Mouse (Mus musculus): Measurements from ENCODE around the gene Otop1. TPM values are rescaled to one million over a fixed set of nuclear protein-coding genes. Genes with fewer than 3 reads are reported as not detected.

Gene Otop1
- polyA plus RNA-seq, 2 experiments, result not detected

DNA sequence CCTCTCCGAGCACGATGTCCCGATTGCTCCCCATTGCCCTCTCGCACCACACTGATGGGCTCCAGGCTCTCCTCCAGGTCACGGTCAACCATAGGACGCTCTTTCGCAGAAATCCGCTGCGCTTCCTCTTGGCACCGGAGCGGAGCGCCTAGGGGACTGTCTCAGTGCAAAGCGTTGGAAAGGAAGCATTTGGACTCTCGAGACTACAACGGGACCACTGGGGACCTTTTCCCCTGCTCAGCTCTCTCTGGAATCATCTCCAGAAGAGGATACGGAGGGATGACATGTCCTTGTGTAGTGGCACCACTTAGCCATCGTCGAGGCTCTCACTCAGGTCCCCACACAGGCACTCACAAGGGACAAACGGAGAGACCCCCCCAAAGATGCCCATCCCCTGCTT, 679 bp downstream of the Otop1 start:
- ATAC-seq (ENCODE audit: insufficient read depth) (no peak), DNase-seq (ENCODE audit: low read depth in 3 of 3, low spot score in 3 of 3) (no peak)
- Histone ChIP-seq H3K36me3 (replicated peaks; ENCODE audit: control insufficient read depth, insufficient read depth, low read depth) (no peaks in the 10 kb centered on the region), H3K4me3 (ENCODE audit: insufficient read depth in 1 of 2, low read depth in 2 of 2, low read length in 2 of 2) (no peak overlapping the region), H3K9me3 (ENCODE audit: control insufficient read depth, low read length) (no peaks in the 10 kb centered on the region), H3K9ac (replicated peaks) (no peak overlapping the region), H3K27ac (no peak overlapping the region), H3K27me3 (ENCODE audit: control insufficient read depth, insufficient read depth, low read length) (peaks cover 49% of the 10 kb centered on the region), H3K4me1 (replicated peaks; ENCODE audit: control insufficient read depth in 2 of 2, insufficient read depth in 2 of 2, low read length in 1 of 2) (no peaks in the 10 kb centered on the region), H3K4me2 (ENCODE audit: low read depth) (no peak overlapping the region)
- 5% methylated on average over 19 of the region's 19 CpGs for WGBS (ENCODE audit: insufficient replicate concordance)
- no peak for TF ChIP-seq EP300 (IDR thresholded peaks at IDR 0.05; ENCODE audit: low read depth)
- no peak for TF ChIP-seq CTCF (IDR thresholded peaks at IDR 0.05; ENCODE audit: low read depth)

- H3K36me3 ChIP-seq (replicated peaks; ENCODE audit: control insufficient read depth, insufficient read depth, low read depth), result no peaks in the 10 kb centered on the region
- TF ChIP-seq EP300 (IDR thresholded peaks at IDR 0.05; ENCODE audit: low read depth), result no peak
- no peak for TF ChIP-seq CTCF (IDR thresholded peaks at IDR 0.05; ENCODE audit: low read depth)
- no peak overlapping the region for H3K4me2 ChIP-seq (ENCODE audit: low read depth)
- H3K9me3 ChIP-seq (ENCODE audit: control insufficient read depth, low read length), result no peaks in the 10 kb centered on the region
- no peak overlapping the region for H3K4me3 ChIP-seq (ENCODE audit: insufficient read depth in 1 of 2, low read depth in 2 of 2, low read length in 2 of 2)
- 3% methylated on average over 65 of the region's 65 CpGs for WGBS (ENCODE audit: insufficient replicate concordance)
- DNase-seq (ENCODE audit: low read depth in 3 of 3, low spot score in 3 of 3), result no peak
- H3K4me1 ChIP-seq (replicated peaks; ENCODE audit: control insufficient read depth in 2 of 2, insufficient read depth in 2 of 2, low read length in 1 of 2), result no peaks in the 10 kb centered on the region
- no peak overlapping the region for H3K27ac ChIP-seq
- ATAC-seq (ENCODE audit: insufficient read depth), result no peak
- H3K27me3 ChIP-seq (ENCODE audit: control insufficient read depth, insufficient read depth, low read length), result peaks cover 49% of the 10 kb centered on the region
- H3K9ac ChIP-seq (replicated peaks), result no peak overlapping the region
These were observed 1.5 kb downstream of the Otop1 start for GRCm38 (mm10) chr5:38277098-38277866.

DNA sequence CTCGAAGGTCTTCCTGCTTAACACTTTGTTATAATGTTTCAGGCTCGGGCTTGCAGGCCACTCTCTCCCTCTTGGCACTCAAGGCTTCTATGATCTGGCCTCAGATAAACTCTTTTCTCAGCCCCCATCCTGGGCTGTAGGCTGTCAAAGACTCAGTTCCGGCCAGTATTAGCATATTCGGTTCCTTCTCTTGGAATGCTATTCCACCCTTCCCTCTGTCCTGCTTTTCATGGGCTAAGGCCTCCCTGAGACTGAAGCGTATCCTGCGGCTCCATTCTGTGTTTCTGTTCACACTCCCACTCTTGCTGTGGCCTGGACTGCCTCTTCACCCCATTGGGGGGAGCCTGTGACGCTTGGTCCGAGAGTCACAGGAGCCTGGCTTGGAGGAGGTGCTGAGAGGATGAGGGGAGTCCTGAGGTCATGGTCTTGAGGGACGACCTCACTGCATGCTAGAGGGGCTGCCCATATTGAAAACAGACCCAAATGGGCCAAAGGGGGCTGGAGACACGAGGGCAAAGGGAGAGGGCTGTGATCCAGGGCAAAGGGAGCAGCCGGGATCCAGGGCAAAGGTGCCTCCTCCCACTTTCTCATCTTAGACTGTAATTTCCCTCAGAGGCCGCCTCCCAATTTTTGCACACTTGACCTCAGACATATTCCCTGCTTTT, 2.3 kb downstream of the Otop1 start:
- TF ChIP-seq EP300 (IDR thresholded peaks at IDR 0.05; ENCODE audit: low read depth), result no peak
- TF ChIP-seq CTCF (IDR thresholded peaks at IDR 0.05; ENCODE audit: low read depth), result no peak
- Histone ChIP-seq H3K36me3 (replicated peaks; ENCODE audit: control insufficient read depth, insufficient read depth, low read depth) (no peaks in the 10 kb centered on the region), H3K9ac (replicated peaks) (no peak overlapping the region), H3K4me1 (replicated peaks; ENCODE audit: control insufficient read depth in 2 of 2, insufficient read depth in 2 of 2, low read length in 1 of 2) (no peaks in the 10 kb centered on the region), H3K27me3 (ENCODE audit: control insufficient read depth, insufficient read depth, low read length) (peaks cover 49% of the 10 kb centered on the region), H3K4me3 (ENCODE audit: insufficient read depth in 1 of 2, low read depth in 2 of 2, low read length in 2 of 2) (no peak overlapping the region), H3K9me3 (ENCODE audit: control insufficient read depth, low read length) (no peaks in the 10 kb centered on the region), H3K27ac (no peak overlapping the region), H3K4me2 (ENCODE audit: low read depth) (no peak overlapping the region)
- no peak for DNase-seq (ENCODE audit: low read depth in 3 of 3, low spot score in 3 of 3)
- WGBS (ENCODE audit: insufficient replicate concordance), result 18% methylated on average over 12 of the region's 12 CpGs
- no peak for ATAC-seq (ENCODE audit: insufficient read depth)

- no peaks in the 10 kb centered on the region for H3K9me3 ChIP-seq (ENCODE audit: control insufficient read depth, low read length)
- no peak overlapping the region for H3K4me3 ChIP-seq (ENCODE audit: insufficient read depth in 1 of 2, low read depth in 2 of 2, low read length in 2 of 2)
- 7% methylated on average over 1 of the region's 1 CpGs for WGBS (ENCODE audit: insufficient replicate concordance)
- H3K9ac ChIP-seq (replicated peaks), result no peak overlapping the region
- H3K4me1 ChIP-seq (replicated peaks; ENCODE audit: control insufficient read depth in 2 of 2, insufficient read depth in 2 of 2, low read length in 1 of 2), result no peaks in the 10 kb centered on the region
- no peaks in the 10 kb centered on the region for H3K36me3 ChIP-seq (replicated peaks; ENCODE audit: control insufficient read depth, insufficient read depth, low read depth)
- ATAC-seq (ENCODE audit: insufficient read depth) (no peak), DNase-seq (ENCODE audit: low read depth in 3 of 3, low spot score in 3 of 3) (no peak)
- H3K27ac ChIP-seq, result no peak overlapping the region
- H3K4me2 ChIP-seq (ENCODE audit: low read depth), result no peak overlapping the region
- no peak for TF ChIP-seq EP300 (IDR thresholded peaks at IDR 0.05; ENCODE audit: low read depth)
- peaks cover 44% of the 10 kb centered on the region for H3K27me3 ChIP-seq (ENCODE audit: control insufficient read depth, insufficient read depth, low read length)
These were observed 4.3 kb downstream of the Otop1 start for GRCm38 (mm10) chr5:38280075-38280474.

- Histone ChIP-seq H3K4me1 (replicated peaks; ENCODE audit: control insufficient read depth in 2 of 2, insufficient read depth in 2 of 2, low read length in 1 of 2) (no peaks in the 10 kb centered on the region), H3K36me3 (replicated peaks; ENCODE audit: control insufficient read depth, insufficient read depth, low read depth) (no peaks in the 10 kb centered on the region), H3K27me3 (ENCODE audit: control insufficient read depth, insufficient read depth, low read length) (no peaks in the 10 kb centered on the region), H3K4me3 (ENCODE audit: insufficient read depth in 1 of 2, low read depth in 2 of 2, low read length in 2 of 2) (no peak overlapping the region), H3K4me2 (ENCODE audit: low read depth) (no peak overlapping the region), H3K27ac (no peak overlapping the region), H3K9me3 (ENCODE audit: control insufficient read depth, low read length) (no peaks in the 10 kb centered on the region), H3K9ac (replicated peaks) (no peak overlapping the region)
- ATAC-seq (ENCODE audit: insufficient read depth), result no peak
- TF ChIP-seq CTCF (IDR thresholded peaks at IDR 0.05; ENCODE audit: low read depth) (no peak), EP300 (IDR thresholded peaks at IDR 0.05; ENCODE audit: low read depth) (no peak)
- DNase-seq (ENCODE audit: low read depth in 3 of 3, low spot score in 3 of 3), result no peak
- 56% methylated on average over 9 of the region's 9 CpGs for WGBS (ENCODE audit: insufficient replicate concordance)
These were observed 10.0 kb downstream of the Otop1 start for GRCm38 (mm10) chr5:38285724-38286123.
